ENCODE assay signal across 22 mouse cellular contexts in the genomic region with DNA sequence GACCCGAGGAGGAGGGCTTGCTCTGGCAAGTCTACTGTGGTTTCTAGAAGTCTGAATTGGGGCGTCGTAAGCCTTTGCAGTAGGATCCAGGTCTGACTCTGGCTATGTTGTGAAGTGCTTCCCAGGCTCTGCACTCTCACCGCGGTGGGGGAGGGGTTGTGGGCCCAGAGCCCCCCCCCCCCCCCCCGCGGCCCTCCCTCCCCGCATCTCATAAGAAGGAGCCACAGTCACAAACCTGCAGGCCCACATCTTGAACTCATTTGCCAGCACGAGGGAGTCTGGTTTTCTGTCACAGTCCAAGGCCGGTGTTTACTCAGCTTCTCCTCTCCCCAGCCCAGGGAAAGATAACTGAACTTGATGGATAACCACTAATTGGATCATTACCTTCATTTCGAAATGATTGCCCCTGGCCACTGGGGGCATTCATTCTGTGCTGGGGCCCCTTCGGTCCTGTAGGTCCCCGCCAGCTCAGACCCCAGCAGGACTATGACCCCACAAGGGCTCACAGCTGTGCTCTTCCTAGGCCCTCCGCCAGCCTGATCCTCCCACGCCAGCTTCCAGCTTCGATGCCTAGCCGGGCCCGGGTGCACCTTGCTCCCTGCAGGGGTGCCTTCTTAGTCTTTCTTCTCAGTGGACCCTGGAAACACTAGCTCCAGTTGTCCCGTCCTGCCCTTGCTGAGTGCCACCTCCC. TPM values are rescaled to one million over a fixed set of nuclear protein-coding genes. Genes with fewer than 3 reads are reported as not detected.
DNase-seq lines count a peak whose midpoint lies in the region; ATAC-seq and TF ChIP-seq lines count a peak whose summit lies in the region.
"Had no signal": no experiment of that assay in that cellular context is flagged by ENCODE, and none has a peak within 500 bp of the region (broad histone marks: within the 10 kb centered on the region; RNA-seq: fewer than 3 reads in every experiment).

No protein-coding gene starts in this region.

- H3K27ac ChIP-seq in intestine, embryonic 14.5 days (ENCODE audit: low read depth), result no peak overlapping the region
- H3K27ac ChIP-seq in intestine, embryonic 16.5 days (ENCODE audit: low read length), result no peak overlapping the region
- H3K27ac ChIP-seq in neural tube, embryonic 15.5 days (replicated peaks), result no peak overlapping the region
- peak overlapping the region; percentile 83 for H3K27ac ChIP-seq in limb, embryonic 10.5 days
- H3K27ac ChIP-seq in gastrocnemius, adult 2 months, result no peak overlapping the region
- H3K27ac ChIP-seq: heart, embryonic 15.5 days; hindbrain, embryonic 12.5 days; stomach, embryonic 15.5 days had no signal

- 39% methylated on average over 17 of the region's 19 CpGs for WGBS in intestine, embryonic 14.5 days
- WGBS in intestine, embryonic 16.5 days, result 43% methylated on average over 15 of the region's 19 CpGs
- WGBS in neural tube, embryonic 15.5 days, result 45% methylated on average over 16 of the region's 19 CpGs
- WGBS in limb, embryonic 10.5 days, result 14% methylated on average over 18 of the region's 19 CpGs

- H3K27me3 ChIP-seq in intestine, embryonic 14.5 days (replicated peaks; ENCODE audit: control insufficient read depth, insufficient read depth, low read length), result no peaks in the 10 kb centered on the region
- H3K27me3 ChIP-seq in intestine, embryonic 16.5 days (replicated peaks; ENCODE audit: control insufficient read depth, insufficient read depth, low read length), result no peaks in the 10 kb centered on the region
- H3K27me3 ChIP-seq in neural tube, embryonic 15.5 days (replicated peaks), result no peaks in the 10 kb centered on the region
- peaks cover 52% of the 10 kb centered on the region for H3K27me3 ChIP-seq in limb, embryonic 10.5 days (ENCODE audit: low read depth, poor library complexity, severe bottlenecking)
- H3K27me3 ChIP-seq: hindbrain, embryonic 12.5 days; stomach, embryonic 15.5 days had no signal

- TF ChIP-seq CTCF in gastrocnemius, adult 2 months (IDR thresholded peaks at IDR 0.05), result no peak

- no peak overlapping the region for H3K4me3 ChIP-seq in intestine, embryonic 14.5 days (ENCODE audit: low read depth, low read length)
- H3K4me3 ChIP-seq in intestine, embryonic 16.5 days (ENCODE audit: low read length), result no peak overlapping the region
- H3K4me3 ChIP-seq in neural tube, embryonic 15.5 days (replicated peaks), result no peak overlapping the region
- no peak overlapping the region for H3K4me3 ChIP-seq in limb, embryonic 10.5 days
- no peak overlapping the region for H3K4me3 ChIP-seq in gastrocnemius, adult 2 months
- H3K4me3 ChIP-seq: heart, embryonic 15.5 days; hindbrain, embryonic 12.5 days; stomach, embryonic 15.5 days had no signal

- no peaks in the 10 kb centered on the region for H3K4me1 ChIP-seq in intestine, embryonic 14.5 days (replicated peaks; ENCODE audit: control insufficient read depth, insufficient read depth, low read length)
- no peaks in the 10 kb centered on the region for H3K4me1 ChIP-seq in intestine, embryonic 16.5 days (ENCODE audit: control insufficient read depth, insufficient read depth, low read length)
- no peaks in the 10 kb centered on the region for H3K4me1 ChIP-seq in neural tube, embryonic 15.5 days
- peaks cover 21% of the 10 kb centered on the region for H3K4me1 ChIP-seq in limb, embryonic 10.5 days
- H3K4me1 ChIP-seq: heart, embryonic 15.5 days; hindbrain, embryonic 12.5 days; stomach, embryonic 15.5 days had no signal

- intact Hi-C loops in gastrocnemius, adult 2 months (cut with DNase I), result no loop called here

- H3K9me3 ChIP-seq in intestine, embryonic 14.5 days (ENCODE audit: control insufficient read depth, low read length), result no peaks in the 10 kb centered on the region
- no peaks in the 10 kb centered on the region for H3K9me3 ChIP-seq in intestine, embryonic 16.5 days (ENCODE audit: control insufficient read depth, low read length)
- no peaks in the 10 kb centered on the region for H3K9me3 ChIP-seq in neural tube, embryonic 15.5 days (replicated peaks)
- no peaks in the 10 kb centered on the region for H3K9me3 ChIP-seq in limb, embryonic 10.5 days (replicated peaks)
- H3K9me3 ChIP-seq: heart, embryonic 15.5 days; hindbrain, embryonic 12.5 days; stomach, embryonic 15.5 days had no signal

- H3K4me2 ChIP-seq in intestine, embryonic 14.5 days (ENCODE audit: low read length), result no peak overlapping the region
- no peak overlapping the region for H3K4me2 ChIP-seq in intestine, embryonic 16.5 days (ENCODE audit: low read depth, low read length)
- no peak overlapping the region for H3K4me2 ChIP-seq in neural tube, embryonic 15.5 days
- H3K4me2 ChIP-seq: heart, embryonic 15.5 days; hindbrain, embryonic 12.5 days; stomach, embryonic 15.5 days had no signal

- H3K36me3 ChIP-seq in intestine, embryonic 14.5 days (ENCODE audit: control insufficient read depth, insufficient read depth, low read length), result no peaks in the 10 kb centered on the region
- H3K36me3 ChIP-seq in intestine, embryonic 16.5 days (ENCODE audit: control insufficient read depth, insufficient read depth, low read length), result no peaks in the 10 kb centered on the region
- H3K36me3 ChIP-seq in neural tube, embryonic 15.5 days, result no peaks in the 10 kb centered on the region
- H3K36me3 ChIP-seq in limb, embryonic 10.5 days, result no peaks in the 10 kb centered on the region
- H3K36me3 ChIP-seq: heart, embryonic 15.5 days; hindbrain, embryonic 12.5 days; stomach, embryonic 15.5 days had no signal

- 0 out of 2 replicates have a peak, but pooled peaks have one; percentile 27 for ATAC-seq in intestine, embryonic 14.5 days (replicated peaks; ENCODE audit: low FRiP score, low TSS enrichment, low read depth)
- ATAC-seq in intestine, embryonic 16.5 days, result no peak
- no peak for ATAC-seq in neural tube, embryonic 15.5 days (ENCODE audit: low FRiP score)

- no peak overlapping the region for H3K9ac ChIP-seq in intestine, embryonic 14.5 days (ENCODE audit: low read length)
- H3K9ac ChIP-seq in intestine, embryonic 16.5 days (ENCODE audit: low read depth, low read length), result no peak overlapping the region
- H3K9ac ChIP-seq in neural tube, embryonic 15.5 days (replicated peaks), result no peak overlapping the region
- H3K9ac ChIP-seq: heart, embryonic 15.5 days; hindbrain, embryonic 12.5 days; stomach, embryonic 15.5 days had no signal

- no peak for DNase-seq in intestine, embryonic 14.5 days (ENCODE audit: low spot score)
- peak; percentile 76 for DNase-seq in neural tube, embryonic 10.5 days (ENCODE audit: extremely low spot score, low spot score)
- peak; percentile 85 for DNase-seq in limb, embryonic 10.5 days (ENCODE audit: low spot score)
- peak; percentile 25 for DNase-seq in yolk sac, embryonic 10.5 days (ENCODE audit: low spot score)
- no peak for DNase-seq in gastrocnemius, adult 2 months
- DNase-seq in layer of hippocampus, adult 9-11 months, result no peak
- DNase-seq: adrenal gland, adult 8-10 months; cerebellum, adult 18-20 months; heart, adult 11 months; liver; lung, adult 2 months; spleen, adult 18-20 months had no signal

RNA-seq across cellular contexts. Expression of gene Six2, which starts 49.2 kb away (rescaled TPM):
- polyA plus RNA-seq in intestine, embryonic 14.5 days (2014; fragmentation: Nextera tagmentation; extraction: Ambion mirVana), result 0.22 and 0.30 TPM in 2 replicates
- polyA plus RNA-seq in intestine, embryonic 16.5 days (2015; fragmentation: Nextera tagmentation; extraction: Ambion mirVana), result 0.12 and 0.13 TPM in 2 replicates
- polyA plus RNA-seq in neural tube, embryonic 15.5 days (2015; fragmentation: Nextera tagmentation; extraction: Ambion mirVana), result 1.3 TPM in 1 of 2 replicates, not detected in the other
- 0.87 and 2.7 TPM in 2 replicates for polyA plus RNA-seq in limb, embryonic 10.5 days (2016; fragmentation: Nextera tagmentation; extraction: Ambion mirVana)
- total RNA-seq in gastrocnemius, adult 2 months (2021), result 10 to 100 TPM; 10.6 to 29.0 TPM
- total RNA-seq: common myeloid progenitor, adult 5-6 weeks; monocyte, adult 5-6 weeks; neutrophil, adult 5-6 weeks had no signal
- polyA plus RNA-seq: C2C12; large intestine, adult 2 months had no signal

Comparison
In these comparisons a context has a peak if more than half of its experiments do, and no peak if none do; other contexts are left out.
1. DNase-seq: peak in neural tube, embryonic 10.5 days (single experiment), limb, embryonic 10.5 days (single experiment) and yolk sac, embryonic 10.5 days (single experiment); none in intestine, embryonic 14.5 days (single experiment), gastrocnemius, adult 2 months (single experiment) and layer of hippocampus, adult 9-11 months (single experiment).